In the genomic region with DNA sequence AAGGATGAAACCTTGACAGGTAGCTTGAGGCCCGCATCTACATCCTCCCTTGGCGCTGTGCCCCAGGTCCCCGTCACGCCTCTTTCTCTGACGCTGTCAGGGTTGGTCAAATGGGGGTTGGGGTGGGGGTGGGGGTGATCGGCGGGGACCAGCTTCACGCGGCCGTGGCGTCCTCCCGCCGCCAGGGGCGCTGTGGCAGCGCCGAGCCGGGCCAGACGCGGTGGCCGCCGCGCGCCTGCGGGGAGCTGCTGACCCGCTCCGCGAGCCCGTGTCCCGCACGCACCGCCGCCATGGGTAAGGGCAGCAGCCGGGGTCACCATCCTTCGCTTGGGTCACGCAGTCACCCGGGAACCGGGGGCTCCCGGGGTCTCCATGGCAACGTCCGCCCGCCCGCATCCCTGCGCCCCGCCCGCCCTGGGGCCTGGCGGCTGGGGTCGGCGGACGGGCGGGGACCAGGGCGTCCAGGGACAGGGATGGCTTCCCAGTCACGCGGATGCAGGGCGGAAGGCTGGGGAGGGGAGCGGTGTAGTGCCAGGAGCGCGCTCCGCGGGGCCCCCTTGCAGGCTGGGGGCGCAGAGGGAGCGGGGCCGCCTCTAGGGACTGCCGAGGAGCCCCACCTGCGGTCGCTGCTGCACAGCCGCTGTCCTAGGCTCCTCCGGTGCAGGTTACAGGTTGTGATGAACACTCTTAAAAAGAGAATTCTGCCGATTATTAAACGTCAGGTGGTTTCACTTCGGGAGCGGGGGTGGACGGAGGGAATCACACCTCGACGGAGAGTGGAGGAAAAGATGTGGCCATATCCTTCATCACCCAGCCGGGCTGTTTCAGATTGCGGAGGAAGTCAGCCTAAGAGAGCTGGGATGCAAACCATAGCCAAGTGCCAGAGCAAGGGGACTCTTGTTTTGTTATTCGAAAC, we compare ENCODE assay signal across 8 mouse cellular contexts. TPM values are rescaled to one million over a fixed set of nuclear protein-coding genes. Genes with fewer than 3 reads are reported as not detected.
DNase-seq lines count a peak whose midpoint lies in the region; ATAC-seq and TF ChIP-seq lines count a peak whose summit lies in the region.

Rufy2 (plus strand) TSS at position 185 of the 916 bp plus-strand sequence.

- peak; percentile 87 for DNase-seq in MN1 (ENCODE audit: low spot score)
- peak; percentile 96 for DNase-seq in cerebellum, adult 8-10 months
- DNase-seq in forelimb bud, embryonic 11.5 days (ENCODE audit: low read depth, low spot score) = peak; percentile 82
- peak; percentile 75 for DNase-seq in layer of hippocampus, adult 9-10 months (ENCODE audit: low spot score)
- peak; percentile 61 to 76 for DNase-seq in thymus, adult 18-20 months

- peak within 1 kb of the TSS; percentile 63 for H3K4me2 ChIP-seq in lung, embryonic 15.5 days

- WGBS in lung, embryonic 15.5 days = 1% methylated on average over 77 of the region's 77 CpGs
- WGBS in olfactory bulb, adult 2 months = under 1% methylated on average over 76 of the region's 77 CpGs

- peak within 1 kb of the TSS; percentile 97 for H3K4me3 ChIP-seq in lung, embryonic 15.5 days
- peak within 1 kb of the TSS; percentile 92 for H3K4me3 ChIP-seq in olfactory bulb, adult 2 months (ENCODE audit: insufficient read depth, low read depth, low read length)

- H3K9me3 ChIP-seq in lung, embryonic 15.5 days = no peaks in the 10 kb centered on the region

- H3K9ac ChIP-seq in lung, embryonic 15.5 days = peak within 1 kb of the TSS; percentile 82

- peak; percentile 52 to 71 for ATAC-seq in hematopoietic stem cell, adult 5-6 weeks (replicated peaks in 1 of 2; ENCODE audit: insufficient read depth in 1 of 2, low FRiP score in 2 of 2, low TSS enrichment in 1 of 2, low read depth in 1 of 2, poor library complexity in 2 of 2, severe bottlenecking in 2 of 2)
- ATAC-seq in lung, embryonic 15.5 days (ENCODE audit: borderline replicate concordance, extremely low read depth, low FRiP score, low TSS enrichment) = peak; percentile 91

- peaks cover 15% of the 10 kb centered on the region; the same call in 1 of the 2 replicates for H3K36me3 ChIP-seq in lung, embryonic 15.5 days

- H3K27me3 ChIP-seq in lung, embryonic 15.5 days = no peaks in the 10 kb centered on the region

- peaks cover 5% of the 10 kb centered on the region for H3K4me1 ChIP-seq in lung, embryonic 15.5 days
- peaks cover 8% of the 10 kb centered on the region for H3K4me1 ChIP-seq in olfactory bulb, adult 2 months (ENCODE audit: control insufficient read depth, insufficient read depth, low read length)

- peak within 1 kb of the TSS; percentile 47; the same call in 1 of the 2 replicates for H3K27ac ChIP-seq in lung, embryonic 15.5 days
- H3K27ac ChIP-seq in olfactory bulb, adult 2 months (ENCODE audit: insufficient read depth, low read depth, low read length) = peak within 1 kb of the TSS; percentile 68

- peak; percentile 79; the same call in 1 of the 2 replicates for TF ChIP-seq CTCF in olfactory bulb, adult 2 months (IDR thresholded peaks at IDR 0.05; ENCODE audit: insufficient read depth, low read depth, low read length)

- peak; percentile 78 for TF ChIP-seq POLR2A in olfactory bulb, adult 2 months (IDR thresholded peaks at IDR 0.05; ENCODE audit: insufficient read depth, low read depth, low read length)

RNA-seq across cellular contexts. Expression of gene Rufy2, which starts in this region (rescaled TPM):
- total RNA-seq in hematopoietic stem cell, adult 5-6 weeks (2017) = 11.3 and 22.8 TPM in 2 replicates
- polyA plus RNA-seq in lung, embryonic 15.5 days (2015; fragmentation: Nextera tagmentation; extraction: Ambion mirVana) = 19.1 and 21.9 TPM in 2 replicates
- not detected in 2 replicates for polyA plus RNA-seq in olfactory bulb, adult 2 months (2012; ENCODE audit: insufficient read depth, insufficient read length, low replicate concordance, missing spikeins)

Comparison
In these comparisons a context has a peak if more than half of its experiments do, and no peak if none do; other contexts are left out.
1. Peak in every context shown above with its lines: DNase-seq, ATAC-seq, H3K4me3 ChIP-seq and H3K27ac ChIP-seq.